Mouse (Mus musculus) cortical plate, adult 2 months (tissue): ENCODE data around the gene Cntn4.

Experiments used
- CTCF ChIP-seq: fragments of 200-500 bp; IDR thresholded peaks from 2 replicates; pipeline ENCODE4 v1.5.1; 2011; ENCODE audit warnings: mild to moderate bottlenecking, control low read depth, low read length; ENCODE audit not compliant: insufficient read depth; ENCODE audit errors: extremely low read depth
- POLR2A ChIP-seq: fragments of 200-500 bp; IDR thresholded peaks from 2 replicates; pipeline ENCODE4 v1.6.1; 2011; ENCODE audit warnings: mild to moderate bottlenecking, low read length, control low read depth; ENCODE audit not compliant: insufficient read depth; ENCODE audit errors: extremely low read depth

DNA sequence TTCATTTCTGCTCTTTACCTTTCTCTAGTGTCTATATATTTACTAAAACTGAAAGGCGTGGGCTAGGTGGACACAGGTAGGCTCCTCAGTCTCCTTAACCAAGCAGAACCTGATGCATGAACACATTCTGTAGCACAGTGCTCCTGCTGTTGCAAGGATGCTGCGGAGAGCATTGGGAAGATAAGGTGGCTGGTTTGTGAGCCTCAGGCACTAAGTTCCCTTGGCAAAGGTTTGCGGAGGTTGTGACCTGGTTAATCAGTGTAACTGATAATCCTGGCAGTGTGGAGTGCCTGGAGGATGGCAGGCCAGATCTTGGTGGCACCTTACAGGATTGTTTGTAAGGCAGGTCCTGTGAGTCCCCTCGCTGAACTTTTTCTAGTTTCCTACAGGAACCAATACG lies 1.3 kb downstream of the Cntn4 start:
- TF ChIP-seq CTCF (no peak), POLR2A (no peak)
